8 mouse cellular contexts compared by ENCODE assay signal in genomic region chr2:32260635-32261034, GRCm38 (mm10). TPM values are rescaled to one million over a fixed set of nuclear protein-coding genes. Genes with fewer than 3 reads are reported as not detected.
DNase-seq lines count a peak whose midpoint lies in the region; ATAC-seq and TF ChIP-seq lines count a peak whose summit lies in the region.

No protein-coding gene starts in this region.

- H3K4me2 ChIP-seq in embryonic facial prominence, embryonic 12.5 days (replicated peaks), result no peak overlapping the region
- peak overlapping the region; percentile 86 for H3K4me2 ChIP-seq in hindbrain, embryonic 13.5 days

- H3K36me3 ChIP-seq in embryonic facial prominence, embryonic 12.5 days, result peaks cover 26% of the 10 kb centered on the region
- H3K36me3 ChIP-seq in hindbrain, embryonic 13.5 days, result peaks cover 27% of the 10 kb centered on the region
- H3K36me3 ChIP-seq in liver, adult 2 months (ENCODE audit: control insufficient read depth, insufficient read depth, low read length), result no peaks in the 10 kb centered on the region; the same call in 1 of the 2 replicates

- H3K9ac ChIP-seq in embryonic facial prominence, embryonic 12.5 days, result no peak overlapping the region
- no peak overlapping the region for H3K9ac ChIP-seq in hindbrain, embryonic 13.5 days
- H3K9ac ChIP-seq in liver, adult 2 months (ENCODE audit: low read depth, low read length), result no peak overlapping the region

- TF ChIP-seq CTCF in liver, adult 2 months (IDR thresholded peaks at IDR 0.05; ENCODE audit: low read depth, low read length), result peak; percentile 49

- no peak for TF ChIP-seq POLR2A in liver, adult 2 months (IDR thresholded peaks at IDR 0.05; ENCODE audit: extremely low read depth, insufficient read depth, low read length)

- H3K4me1 ChIP-seq in embryonic facial prominence, embryonic 12.5 days, result peaks cover 7% of the 10 kb centered on the region
- peaks cover 15% of the 10 kb centered on the region for H3K4me1 ChIP-seq in hindbrain, embryonic 13.5 days (replicated peaks)
- H3K4me1 ChIP-seq in liver, adult 2 months (ENCODE audit: control insufficient read depth, insufficient read depth, low read length), result peaks cover 6% of the 10 kb centered on the region; the same call in 1 of the 2 replicates

- ATAC-seq in embryonic facial prominence, embryonic 12.5 days (ENCODE audit: insufficient number of reproducible peaks, insufficient read depth, low FRiP score, low TSS enrichment), result no peak
- no peak; the same call in 1 of the 2 replicates for ATAC-seq in hindbrain, embryonic 13.5 days (ENCODE audit: low FRiP score)

- peak; percentile 55 to 58 for DNase-seq in cerebellum, adult 18-20 months
- no peak for DNase-seq in cerebellum, adult 11-12 months
- DNase-seq in MN1 (ENCODE audit: low spot score), result peak; percentile 33
- DNase-seq in liver, adult 2 months (ENCODE audit: extremely low read depth, low read depth, low spot score), result peak; percentile 40
- DNase-seq in neural tube, embryonic 10.5 days (ENCODE audit: extremely low spot score, low spot score), result peak; percentile 22
- DNase-seq in urinary bladder, adult 18-20 months (ENCODE audit: low spot score in 2 of 2), result no peak

- no peak overlapping the region for H3K27ac ChIP-seq in embryonic facial prominence, embryonic 12.5 days
- no peak overlapping the region for H3K27ac ChIP-seq in hindbrain, embryonic 13.5 days
- H3K27ac ChIP-seq in liver, adult 2 months (replicated peaks; ENCODE audit: insufficient read depth, low read depth, low read length), result no peak overlapping the region

- H3K4me3 ChIP-seq in embryonic facial prominence, embryonic 12.5 days, result peak overlapping the region; percentile 78; the same call in 1 of the 2 replicates
- peak overlapping the region; percentile 77; the same call in 1 of the 2 replicates for H3K4me3 ChIP-seq in hindbrain, embryonic 13.5 days
- H3K4me3 ChIP-seq in liver, adult 2 months (ENCODE audit: insufficient read depth, low read depth, low read length), result no peak overlapping the region

- H3K9me3 ChIP-seq in embryonic facial prominence, embryonic 12.5 days, result no peaks in the 10 kb centered on the region
- no peaks in the 10 kb centered on the region for H3K9me3 ChIP-seq in hindbrain, embryonic 13.5 days

- H3K79me2 ChIP-seq in liver, adult 2 months (ENCODE audit: control insufficient read depth, insufficient read depth, low read length), result peaks cover 2% of the 10 kb centered on the region; the same call in 1 of the 2 replicates

- 24% methylated on average over 4 of the region's 4 CpGs for WGBS in embryonic facial prominence, embryonic 12.5 days
- WGBS in hindbrain, embryonic 13.5 days, result 24% methylated on average over 4 of the region's 4 CpGs
- 47% methylated on average over 4 of the region's 4 CpGs for WGBS in liver, adult 2 months

- H3K27me3 ChIP-seq in embryonic facial prominence, embryonic 12.5 days, result no peaks in the 10 kb centered on the region
- no peaks in the 10 kb centered on the region for H3K27me3 ChIP-seq in hindbrain, embryonic 13.5 days
- H3K27me3 ChIP-seq in liver, adult 2 months (ENCODE audit: control insufficient read depth, insufficient read depth, low read length), result no peaks in the 10 kb centered on the region

RNA-seq across cellular contexts. Expression of gene Uck1, which starts 0.7 kb away (rescaled TPM):
- 69.9 and 81.5 TPM in 2 replicates for polyA plus RNA-seq in embryonic facial prominence, embryonic 12.5 days (2016; fragmentation: Nextera tagmentation; extraction: Ambion mirVana)
- polyA plus RNA-seq in hindbrain, embryonic 13.5 days (2015; fragmentation: Nextera tagmentation; extraction: Ambion mirVana), result 78.6 and 80.2 TPM in 2 replicates
- total RNA-seq in liver, adult 2 months (2014; rRNA removed), result 27.5 and 36.7 TPM in 2 replicates
- polyA plus RNA-seq in liver, adult 2 months (2012; rRNA removed), result 66.1 and 96.7 TPM in 2 replicates

RNA-seq across cellular contexts. Expression of gene Pomt1, which starts 24.2 kb away (rescaled TPM):
- 30.2 and 32.1 TPM in 2 replicates for polyA plus RNA-seq in embryonic facial prominence, embryonic 12.5 days (2016; fragmentation: Nextera tagmentation; extraction: Ambion mirVana)
- polyA plus RNA-seq in hindbrain, embryonic 13.5 days (2015; fragmentation: Nextera tagmentation; extraction: Ambion mirVana), result 24.4 and 24.9 TPM in 2 replicates
- total RNA-seq in liver, adult 2 months (2014; rRNA removed), result 10.9 and 11.9 TPM in 2 replicates
- polyA plus RNA-seq in liver, adult 2 months (2012; rRNA removed), result 19.5 and 21.5 TPM in 2 replicates

RNA-seq across cellular contexts. Expression of gene Golga2, which starts 26.5 kb away (rescaled TPM):
- 27.4 and 29.7 TPM in 2 replicates for polyA plus RNA-seq in embryonic facial prominence, embryonic 12.5 days (2016; fragmentation: Nextera tagmentation; extraction: Ambion mirVana)
- polyA plus RNA-seq in hindbrain, embryonic 13.5 days (2015; fragmentation: Nextera tagmentation; extraction: Ambion mirVana), result 25.6 and 26.5 TPM in 2 replicates
- total RNA-seq in liver, adult 2 months (2014; rRNA removed), result 16.0 and 17.1 TPM in 2 replicates
- 13.4 and 17.0 TPM in 2 replicates for polyA plus RNA-seq in liver, adult 2 months (2012; rRNA removed)

RNA-seq across cellular contexts. Expression of gene Swi5, which starts 27.2 kb away (rescaled TPM):
- 413 TPM in 2 replicates for polyA plus RNA-seq in embryonic facial prominence, embryonic 12.5 days (2016; fragmentation: Nextera tagmentation; extraction: Ambion mirVana)
- 437 and 458 TPM in 2 replicates for polyA plus RNA-seq in hindbrain, embryonic 13.5 days (2015; fragmentation: Nextera tagmentation; extraction: Ambion mirVana)
- 313 and 384 TPM in 2 replicates for total RNA-seq in liver, adult 2 months (2014; rRNA removed)
- polyA plus RNA-seq in liver, adult 2 months (2012; rRNA removed), result 171 and 203 TPM in 2 replicates

Comparison
In these comparisons a context has a peak if more than half of its experiments do, and no peak if none do; other contexts are left out.
1. DNase-seq: peak in cerebellum, adult 18-20 months (2 of 2), MN1 (single experiment), liver, adult 2 months (single experiment) and neural tube, embryonic 10.5 days (single experiment); none in cerebellum, adult 11-12 months (single experiment) and urinary bladder, adult 18-20 months (0 of 2).